Mouse (Mus musculus) heart, adult 11 months (tissue): ENCODE data around the gene Gtf2h3.
"Not testable (repeated sequence)": the region's sequence is repeated elsewhere in the genome, so short reads cannot be mapped to it uniquely, and the experiment has no call there.

ENCODE experiments used
- DNase-seq: peaks from one replicate; pipeline ENCODE4 v3.0.0; 2022

Gtf2h3 gene

DNA sequence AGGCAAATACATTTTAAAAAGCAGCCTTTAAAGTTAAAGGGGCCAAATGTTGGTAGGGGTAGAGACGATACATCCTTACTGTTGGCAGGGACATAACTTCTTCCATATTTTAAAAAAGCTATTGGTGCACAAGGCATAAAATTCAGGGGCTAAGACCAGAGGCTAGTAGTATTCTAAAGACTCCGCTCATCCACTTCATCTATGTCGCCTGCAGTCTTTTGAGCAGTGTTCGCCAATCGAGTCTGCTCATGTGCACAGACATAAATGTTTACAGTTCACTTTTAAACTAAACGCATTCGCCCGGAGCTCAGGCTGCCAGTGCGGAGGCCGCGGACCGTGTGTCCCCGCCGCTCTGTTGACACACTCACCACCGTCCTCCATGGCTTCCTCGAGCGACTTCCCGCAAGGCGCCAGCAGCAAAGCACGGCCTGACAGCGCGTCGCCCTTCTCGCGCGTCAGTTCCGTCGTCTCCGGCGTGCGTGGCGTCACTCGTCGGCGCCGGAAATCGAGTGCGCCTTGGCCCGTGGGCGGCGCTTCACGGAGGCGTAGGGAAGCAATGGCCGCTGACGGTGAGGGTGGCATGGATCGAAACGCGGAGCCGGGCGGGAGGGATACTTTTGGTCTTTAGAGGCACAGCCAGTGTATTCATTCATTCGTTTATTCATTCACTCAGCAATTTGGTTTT lies at the start of gene Gtf2h3, which contains the start of gene Eif2b1:
Gene Gtf2h3 (plus strand): TSS at position 508 of the 685 bp plus-strand sequence.
Gene Eif2b1 (minus strand): TSS at position 499 of the 685 bp plus-strand sequence.
- peak; percentile 99 for DNase-seq

DNA sequence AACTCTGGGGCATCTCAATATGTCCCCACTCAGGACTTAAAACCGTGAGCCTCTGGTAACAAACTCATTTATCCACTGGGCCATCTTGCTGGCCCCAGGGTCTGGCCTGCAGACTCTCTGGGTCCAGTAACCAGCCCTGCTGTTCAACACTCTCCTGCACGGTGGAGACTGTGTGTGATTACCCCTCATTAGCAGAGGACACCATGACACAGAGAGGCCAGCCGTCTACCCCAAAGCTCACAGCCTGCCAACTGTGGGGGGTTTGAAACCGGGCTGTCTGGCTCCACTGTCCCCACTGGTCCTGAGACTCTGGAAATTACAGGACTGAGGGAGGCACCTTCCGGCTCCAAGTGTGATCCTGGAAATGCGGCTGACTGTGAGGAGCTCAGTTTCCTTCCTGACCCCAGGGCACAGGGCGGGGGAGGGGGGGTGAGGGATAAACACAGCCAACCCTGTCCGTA lies 49.7 kb upstream of the Gtf2h3 start:
- peak; percentile 97 for DNase-seq

DNA sequence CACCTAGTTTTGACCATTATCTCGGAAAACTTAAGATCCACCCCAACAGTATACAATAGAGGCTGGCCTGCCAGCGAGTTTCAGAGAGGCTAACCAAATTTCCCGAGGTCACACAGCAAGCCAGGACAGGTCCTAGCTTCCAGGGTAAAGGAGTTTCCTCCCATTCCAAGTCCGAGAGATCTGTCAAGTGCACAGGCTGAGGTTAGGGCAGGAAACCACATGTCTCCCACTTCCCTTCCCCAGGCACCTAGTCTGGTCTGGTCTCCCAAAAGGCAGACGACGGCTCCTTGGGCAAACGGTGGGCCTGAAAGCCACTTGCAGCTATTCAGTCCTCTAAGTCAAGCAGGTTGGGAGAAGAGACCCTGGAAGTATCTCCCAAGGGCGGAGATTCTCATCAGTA lies 49.2 kb upstream of the Gtf2h3 start:
- peak; percentile 95 for DNase-seq

DNA sequence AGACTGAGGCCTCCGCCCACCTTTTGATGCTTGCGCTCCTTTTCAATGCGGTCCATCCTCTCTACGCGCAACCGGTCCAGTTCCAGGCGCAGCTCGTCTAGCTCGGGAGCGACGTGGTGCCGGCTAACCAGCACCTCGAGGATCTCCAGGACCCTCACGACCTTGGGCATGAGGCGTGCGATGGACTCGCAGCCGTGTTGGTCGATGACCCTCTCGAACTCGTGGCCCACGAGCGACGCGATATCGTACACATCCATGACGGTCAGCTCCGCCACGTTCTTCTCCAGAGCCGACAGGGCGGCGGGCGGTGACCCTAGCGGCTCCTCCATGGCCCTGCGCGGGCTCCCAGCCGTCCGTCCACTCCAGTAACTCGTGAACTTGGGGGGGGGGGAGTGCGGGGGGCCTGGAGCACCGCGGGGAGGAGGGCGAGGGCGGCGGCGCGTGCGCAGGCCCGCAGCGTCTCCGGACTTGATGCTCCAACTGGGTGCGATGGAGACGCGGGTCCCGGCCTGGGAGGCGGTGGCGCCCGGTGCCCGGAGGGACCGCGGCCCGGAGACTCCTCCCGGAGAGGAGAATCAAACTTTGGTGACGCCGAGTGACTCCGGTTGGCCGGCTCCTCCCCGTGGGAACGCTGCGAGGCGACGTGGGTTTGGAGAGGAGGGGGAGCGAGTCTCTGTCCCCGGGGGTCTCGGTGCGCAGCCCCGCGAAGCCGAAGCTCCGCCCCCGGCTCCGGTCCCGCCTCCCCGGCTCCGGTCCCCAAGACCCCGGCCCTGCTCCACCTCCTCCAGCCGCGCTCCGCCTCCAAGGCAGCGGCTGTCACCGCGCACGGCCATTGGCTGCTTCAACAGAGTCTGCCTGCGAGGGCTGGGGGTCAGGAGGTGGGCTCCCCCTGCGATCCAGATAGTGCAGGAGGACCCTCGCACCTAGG lies 48.0 kb upstream of the Gtf2h3 start, which contains the start of gene Rilpl1:
Gene Rilpl1 (minus strand): TSS at position 737 of the 928 bp plus-strand sequence.
- DNase-seq = peak; percentile 99

DNA sequence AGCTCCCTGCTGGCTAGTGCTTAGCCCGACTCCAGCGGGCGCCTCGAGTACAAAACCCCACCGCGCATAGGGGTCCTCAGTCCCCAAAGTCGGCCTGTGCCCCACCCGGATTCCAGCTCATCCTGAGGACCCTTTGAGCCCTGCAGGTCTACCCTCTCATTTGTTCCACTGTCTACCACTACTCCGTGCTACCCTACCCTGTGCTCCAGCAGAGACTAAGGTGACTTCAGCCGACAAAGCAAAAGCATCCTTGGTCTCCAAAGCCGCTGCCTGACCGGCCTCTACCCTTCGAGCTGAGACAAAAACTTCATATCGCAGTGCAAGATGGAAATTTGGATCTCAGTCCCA lies 47.4 kb upstream of the Gtf2h3 start:
- DNase-seq = no peak

DNA sequence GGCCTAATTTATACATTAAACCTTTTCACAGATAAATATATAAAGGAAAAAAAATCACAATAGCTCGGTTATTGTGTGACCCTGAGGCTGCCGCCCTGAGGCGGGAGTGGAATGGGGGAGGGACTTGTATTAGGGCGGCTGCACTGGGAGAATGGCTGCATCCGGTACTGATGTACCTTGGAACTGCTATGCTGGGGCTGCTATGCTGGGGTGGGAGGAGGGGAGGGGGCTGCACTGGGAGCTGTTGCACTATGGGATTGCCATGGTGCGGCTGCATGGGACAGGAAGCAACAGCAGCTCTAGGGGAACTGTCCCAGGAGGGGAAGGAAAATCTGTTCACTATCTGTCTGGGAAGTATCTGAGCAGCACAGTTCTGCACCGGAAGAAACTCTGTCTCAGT lies 46.5 kb upstream of the Gtf2h3 start:
- DNase-seq = peak; percentile 95

DNA sequence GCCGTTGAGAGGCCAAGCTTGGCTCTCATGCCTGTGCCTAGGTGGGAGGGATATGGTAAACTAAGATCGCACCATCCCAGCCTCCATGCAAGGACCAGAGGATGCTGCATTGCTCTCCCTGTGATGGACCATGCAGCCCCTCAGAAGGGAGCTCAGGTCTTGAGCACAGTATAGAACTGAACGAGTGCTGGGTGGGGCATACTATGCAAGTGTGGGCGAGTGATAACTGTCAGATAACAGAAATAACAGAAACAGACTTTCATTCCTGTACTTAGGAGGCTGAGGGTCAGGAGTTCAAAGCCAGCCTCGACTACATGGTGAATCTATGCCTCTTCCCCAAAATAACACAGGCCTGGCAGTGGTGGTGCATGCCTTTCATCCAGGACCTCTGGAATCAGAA lies 43.9 kb upstream of the Gtf2h3 start:
- DNase-seq = peak; percentile 87

DNA sequence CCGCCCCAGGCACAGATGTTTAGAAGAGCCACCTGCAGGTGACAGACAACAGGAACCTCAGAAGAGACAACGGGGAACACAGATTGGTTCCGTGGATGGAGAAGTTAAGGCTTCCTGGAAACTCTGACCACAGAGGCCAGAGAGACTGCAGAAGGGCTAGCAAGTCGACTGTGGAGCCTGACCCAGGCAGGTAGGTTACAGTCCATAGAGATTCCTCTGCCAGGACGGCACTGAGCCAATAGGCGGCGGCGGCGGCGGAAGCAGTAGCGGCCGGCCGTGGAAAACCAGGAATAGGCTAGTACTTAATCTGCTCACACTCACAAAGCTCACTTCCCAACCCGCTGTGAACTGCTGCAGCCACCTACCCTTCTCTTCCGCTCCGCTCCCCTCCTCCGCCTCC lies 42.2 kb upstream of the Gtf2h3 start:
- peak; percentile 97 for DNase-seq

DNA sequence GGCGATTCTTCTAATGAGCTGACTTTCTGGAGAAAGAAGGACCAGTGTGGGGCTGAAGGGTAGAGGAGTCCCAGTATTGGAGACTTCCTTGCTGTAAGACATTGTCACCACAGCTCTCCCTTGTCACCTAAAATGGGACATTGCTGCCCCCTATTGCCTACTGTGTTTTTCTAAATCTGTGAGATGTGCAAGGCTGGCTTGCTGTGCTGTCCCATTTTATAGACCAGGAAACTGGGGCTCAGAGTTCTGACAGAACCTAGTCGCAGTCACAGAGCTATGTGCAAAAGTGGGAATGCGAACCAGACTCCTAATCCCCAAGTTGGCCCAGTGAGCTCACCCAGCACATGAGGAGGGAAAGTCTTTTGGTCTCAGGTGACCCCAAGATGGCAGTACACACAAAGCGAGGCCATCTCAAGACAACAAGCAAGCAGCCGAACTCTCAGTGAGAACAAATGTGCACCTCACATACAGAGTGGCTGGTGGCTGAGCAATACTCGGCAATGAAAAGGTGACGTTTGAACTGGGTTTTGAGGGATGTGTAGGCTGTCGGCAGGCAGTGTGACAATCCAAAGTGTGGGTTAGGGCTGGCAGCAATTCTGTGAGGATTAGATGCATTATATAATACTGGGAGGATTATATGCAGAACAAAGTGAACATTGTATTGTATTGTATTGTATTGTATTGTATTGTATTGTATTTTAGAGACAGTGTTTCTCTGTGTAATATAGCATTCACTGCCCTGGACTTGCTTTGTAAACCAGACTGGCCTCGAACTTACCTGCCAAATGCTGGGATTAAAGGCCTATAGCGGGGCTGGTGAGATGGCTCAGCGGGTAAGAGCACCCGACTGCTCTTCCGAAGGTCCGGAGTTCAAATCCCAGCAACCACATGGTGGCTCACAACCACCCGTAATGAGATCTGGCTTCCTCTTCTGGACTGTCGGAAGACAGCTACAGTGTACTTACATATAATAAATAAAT lies 39.8 kb upstream of the Gtf2h3 start:
- peak; percentile 92 for DNase-seq

DNA sequence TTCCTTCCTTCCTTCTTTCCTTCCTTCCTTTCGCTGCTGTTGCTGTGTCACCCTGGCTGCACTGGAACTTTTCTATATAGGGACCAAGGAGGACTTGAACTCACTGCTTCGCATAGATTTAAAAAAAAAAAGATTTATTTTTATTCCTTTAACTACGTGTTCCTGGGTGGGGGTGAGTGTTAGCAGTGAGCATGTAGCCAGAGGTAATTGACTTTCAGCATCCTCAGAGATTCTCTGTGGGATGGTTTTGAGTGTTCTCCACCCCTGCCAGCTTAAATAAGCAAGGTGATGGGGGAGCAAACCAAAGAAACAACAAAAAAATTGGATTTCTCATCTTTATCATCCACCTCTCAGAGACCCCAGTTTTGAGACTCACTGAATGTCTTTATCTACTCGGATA lies 39.0 kb upstream of the Gtf2h3 start:
- peak; percentile 85 for DNase-seq

DNA sequence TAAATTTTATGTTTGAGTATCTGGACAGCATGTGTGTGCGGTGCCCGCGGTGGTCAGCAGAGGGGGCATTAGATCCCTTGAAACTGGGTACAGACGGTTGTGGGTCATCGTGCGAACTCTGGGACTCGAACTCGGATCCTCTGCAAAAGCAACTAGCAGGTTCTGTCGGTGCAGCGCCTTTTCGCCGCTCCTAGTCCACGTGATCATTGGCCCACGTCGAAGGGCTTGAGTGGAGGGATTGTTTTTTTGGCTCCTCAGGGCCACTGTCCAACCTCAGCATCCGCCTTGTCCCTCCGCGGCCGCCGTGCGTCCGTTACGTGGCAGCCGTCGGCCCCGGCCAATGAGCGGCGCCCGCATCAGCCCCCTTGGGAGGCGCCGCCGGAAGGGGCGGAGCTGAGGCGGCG lies 38.6 kb upstream of the Gtf2h3 start, which contains the start of gene Tmed2:
Gene Tmed2 (plus strand): TSS at position 313 of the 404 bp plus-strand sequence.
- DNase-seq = peak; percentile 100

DNA sequence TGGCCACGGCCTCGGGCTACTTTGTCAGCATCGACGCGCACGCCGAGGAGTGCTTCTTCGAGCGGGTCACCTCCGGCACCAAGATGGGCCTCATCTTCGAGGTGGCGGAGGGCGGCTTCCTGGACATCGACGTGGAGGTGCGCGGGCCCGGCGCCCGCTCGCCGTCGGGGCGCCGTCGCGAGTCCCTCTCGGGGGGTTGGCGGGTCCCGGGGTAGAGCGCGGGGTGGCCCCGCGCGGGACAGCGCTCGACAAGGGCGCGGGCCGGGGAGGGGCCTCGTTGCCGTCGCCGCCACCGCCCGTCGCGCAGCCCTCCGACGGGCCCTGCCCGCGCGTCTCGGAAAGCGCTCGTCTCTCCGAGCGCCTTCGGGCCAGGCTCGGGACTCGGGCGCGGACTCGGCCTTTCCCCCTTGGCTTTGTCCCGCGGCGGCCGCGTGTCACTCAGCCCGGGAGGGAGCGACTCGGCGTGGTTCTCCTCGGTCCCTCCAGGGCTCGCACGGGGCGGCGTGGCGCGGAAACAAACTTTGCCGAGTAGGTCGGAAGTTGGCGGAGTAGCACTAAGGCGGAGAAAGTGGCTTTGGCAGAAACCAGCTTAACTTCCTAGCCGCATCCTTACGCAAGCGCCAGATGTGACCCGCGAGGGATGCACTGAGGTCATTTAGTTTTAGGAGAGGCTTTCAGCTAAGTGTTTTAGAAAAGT lies 37.9 kb upstream of the Gtf2h3 start:
- DNase-seq = peak; percentile 98

DNA sequence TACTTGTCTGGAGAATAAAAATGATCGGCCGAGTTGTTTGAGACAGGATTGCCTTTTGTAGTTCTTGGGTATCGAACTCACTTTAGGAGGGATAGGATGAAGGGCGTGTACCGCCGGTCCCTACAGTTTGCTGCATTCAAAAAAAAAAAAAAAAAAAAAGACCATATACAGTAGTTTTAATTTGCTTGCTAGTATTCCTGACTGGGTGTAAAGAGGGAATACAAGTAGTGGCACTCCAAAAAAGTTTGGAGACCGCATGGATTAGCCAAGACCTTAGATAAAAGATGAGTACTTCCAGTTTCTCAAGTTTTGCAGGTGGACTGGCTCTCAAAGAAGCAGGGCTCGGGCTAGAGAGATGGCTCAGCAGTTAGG lies 37.4 kb upstream of the Gtf2h3 start:
- DNase-seq = peak; percentile 88

DNA sequence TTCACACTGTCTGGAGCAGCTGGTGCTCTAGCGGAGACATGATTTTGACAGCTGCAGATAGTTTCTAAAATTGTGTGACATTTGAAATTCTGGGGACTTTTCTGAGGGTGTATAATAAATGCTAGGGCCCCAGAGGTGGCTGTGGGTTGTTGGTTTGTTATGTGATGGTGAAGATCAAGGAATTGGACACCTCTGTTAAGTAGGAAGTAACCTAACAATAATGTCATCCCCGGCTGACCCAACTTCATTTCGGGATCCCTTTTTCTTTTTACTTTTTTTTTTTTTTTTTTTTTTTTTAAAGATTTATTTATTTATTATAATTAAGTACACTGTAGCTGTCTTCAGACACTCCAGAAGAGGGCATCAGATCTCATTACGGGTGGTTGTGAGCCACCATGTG lies 28.2 kb upstream of the Gtf2h3 start:
- DNase-seq = not testable (repeated sequence)

DNA sequence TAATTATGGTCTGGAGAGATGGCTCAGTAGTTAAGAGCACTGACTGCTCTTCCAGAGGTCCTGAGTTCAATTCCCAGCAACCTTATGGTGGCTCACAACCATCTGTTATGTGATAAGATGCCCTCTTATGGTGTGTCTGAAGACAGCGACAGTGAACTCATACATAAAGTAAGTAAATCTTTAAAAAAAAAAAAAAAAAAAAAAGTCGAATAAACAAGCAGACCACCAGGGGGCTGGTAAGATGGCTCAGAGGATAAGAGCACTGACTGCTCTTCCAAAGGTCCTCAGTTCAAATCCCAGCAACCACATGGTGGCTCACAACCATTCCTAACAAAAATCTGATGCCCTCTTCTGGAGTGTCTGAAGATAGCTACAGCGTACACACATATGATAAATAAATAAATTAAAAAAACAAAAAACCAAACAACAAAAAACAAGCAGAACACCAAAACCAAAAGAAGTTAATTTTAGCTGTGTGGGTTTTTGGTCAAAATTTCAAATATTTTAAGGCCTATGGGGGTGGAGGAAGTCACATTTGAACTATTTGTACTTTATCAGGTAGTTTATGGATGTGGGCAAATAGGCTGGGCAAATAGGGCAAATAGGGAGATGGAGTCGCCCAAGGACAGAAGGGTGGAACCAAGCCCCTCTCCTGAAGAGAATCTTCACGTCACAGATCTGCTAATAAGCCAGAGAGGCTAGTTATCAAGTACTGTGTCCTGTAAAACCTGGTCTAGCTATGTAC lies 27.4 kb upstream of the Gtf2h3 start:
- not testable (repeated sequence) for DNase-seq

DNA sequence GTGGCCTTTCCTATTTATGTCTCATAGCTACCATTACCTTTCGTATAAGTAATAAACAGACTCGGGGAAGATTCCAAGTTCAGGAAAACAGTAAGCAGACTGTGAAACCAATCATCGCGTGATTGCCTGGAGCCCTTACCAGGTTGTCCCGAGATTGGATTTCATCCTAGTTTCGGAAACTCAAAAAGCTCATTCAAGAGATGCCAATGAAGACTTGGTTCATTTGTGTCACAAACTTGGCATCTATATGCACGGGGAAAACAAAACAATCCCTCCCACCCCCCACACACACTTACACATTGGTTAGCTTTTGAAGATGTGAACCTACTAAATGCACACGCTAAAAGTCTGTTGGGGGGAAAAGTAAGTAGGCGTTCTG lies 26.9 kb upstream of the Gtf2h3 start:
- no peak for DNase-seq

DNA sequence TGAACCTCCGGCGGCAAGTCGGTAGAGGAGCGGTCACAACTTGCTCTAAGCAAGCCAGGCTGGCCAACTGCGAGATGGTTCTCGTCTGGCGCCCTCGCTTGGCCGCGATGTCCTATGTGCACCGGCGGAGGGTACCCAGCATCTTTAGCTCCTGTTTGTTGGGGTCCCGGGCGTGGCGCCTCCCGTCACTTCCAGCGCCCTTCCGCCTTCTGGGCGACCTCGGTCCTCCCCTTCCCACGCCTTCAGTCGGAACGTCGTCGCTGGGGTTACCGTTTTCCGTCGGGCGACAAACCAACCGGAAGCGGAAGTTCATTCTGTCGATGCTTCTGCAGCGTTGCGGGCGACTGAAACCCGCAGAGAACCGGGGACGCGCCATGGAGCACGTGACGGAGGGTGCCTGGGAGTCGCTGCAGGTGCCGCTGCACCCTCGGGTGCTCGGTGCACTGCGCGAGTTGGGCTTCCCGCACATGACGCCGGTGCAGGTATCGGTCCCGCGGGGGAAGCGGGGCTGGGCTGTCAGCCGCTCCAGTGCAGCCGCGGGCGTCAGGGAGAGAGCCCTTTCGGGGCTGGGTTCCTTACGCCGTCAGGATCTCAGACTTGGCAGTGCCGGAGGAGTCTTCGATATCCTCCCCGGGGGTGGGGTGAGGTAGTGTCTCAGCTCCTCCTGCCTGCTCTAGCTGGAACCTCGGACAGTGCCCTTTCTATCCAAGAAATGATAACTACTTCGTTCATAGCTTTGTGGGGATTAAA lies 26.2 kb upstream of the Gtf2h3 start, which contains the start of gene Ddx55:
Gene Ddx55 (plus strand): TSS at position 307 of the 750 bp plus-strand sequence.
- DNase-seq = peak; percentile 99

DNA sequence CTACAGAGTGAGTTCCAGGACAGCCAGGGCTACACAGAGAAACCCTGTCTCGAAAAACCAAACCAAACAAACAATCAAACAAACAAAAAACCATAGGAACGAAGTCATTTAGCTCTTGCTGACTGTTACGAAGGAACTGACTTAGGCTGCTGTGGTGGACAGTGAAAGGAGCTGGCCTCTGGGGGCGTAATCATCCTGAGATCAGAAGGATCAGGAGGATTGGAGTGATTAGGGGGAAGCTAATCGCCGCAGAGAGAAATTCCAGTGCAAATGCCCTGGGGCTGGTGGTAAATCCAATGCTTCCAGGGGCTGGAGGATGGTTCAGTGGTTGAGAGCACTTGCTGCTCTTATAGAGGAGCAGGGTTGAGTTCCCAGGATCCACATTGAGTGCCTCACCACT lies 25.3 kb upstream of the Gtf2h3 start:
- DNase-seq = peak; percentile 84

DNA sequence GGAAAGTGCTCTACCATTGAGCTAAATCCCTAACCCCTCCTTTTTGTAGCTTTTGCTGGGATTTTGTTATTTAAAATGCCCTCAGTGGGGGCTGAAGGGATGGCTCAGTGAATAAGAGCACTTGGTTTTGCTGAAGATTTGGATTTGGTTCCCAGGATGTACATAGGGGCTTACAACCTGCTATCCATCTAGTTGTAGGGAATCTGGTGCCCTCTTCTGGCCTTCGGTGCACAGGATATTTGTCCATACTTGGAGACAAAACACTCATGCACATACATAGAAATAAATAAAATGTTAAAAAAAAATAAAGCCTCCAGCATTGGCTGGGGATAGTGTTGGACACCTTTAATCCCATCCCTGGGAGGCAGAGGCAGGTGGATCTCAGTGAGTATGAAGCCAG lies 23.8 kb upstream of the Gtf2h3 start:
- no peak for DNase-seq

DNA sequence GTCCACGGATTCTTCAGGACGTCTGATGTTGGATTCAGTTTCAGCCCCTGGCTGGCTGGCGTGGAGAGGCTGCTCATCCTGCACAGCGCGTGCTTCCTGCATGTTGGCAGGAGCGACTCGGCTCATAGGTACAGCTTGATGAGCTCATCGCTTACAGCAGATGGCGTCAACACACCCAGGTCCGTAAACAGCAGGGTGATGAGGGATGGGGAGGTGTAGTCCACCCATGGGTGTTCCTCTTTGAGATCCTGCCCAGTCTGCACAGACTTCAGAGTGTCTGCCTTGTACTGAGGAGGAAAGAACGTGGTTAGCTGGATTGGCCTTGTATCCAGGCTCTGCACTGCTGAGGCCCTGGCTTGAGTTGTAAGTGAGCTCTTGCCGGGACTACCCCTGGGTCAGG lies 7.9 kb upstream of the Gtf2h3 start:
- peak; percentile 89 for DNase-seq
